Mouse (Mus musculus) liver, adult 2 months (tissue): Measurements from ENCODE around the gene Sh3bp4. TPM values are rescaled to one million over a fixed set of nuclear protein-coding genes. Genes with fewer than 3 reads are reported as not detected.

Experiments used
- DNase-seq: peaks from one replicate; pipeline ENCODE4 v3.0.0-alpha.2; 2011; ENCODE audit warnings: low read depth, low spot score; ENCODE audit errors: extremely low read depth
- H3K27ac ChIP-seq: fragments of 200-500 bp; replicated peaks from 2 replicates; pipeline ENCODE4 v1.5.1; 2012; ENCODE audit warnings: low read depth, mild to moderate bottlenecking, control low read depth, inconsistent platforms, low read length; ENCODE audit not compliant: insufficient read depth
- H3K27me3 ChIP-seq: fragments of 200-500 bp; 2 replicates; pipeline ENCODE4 v1.6.1; 2012; ENCODE audit warnings: mild to moderate bottlenecking, moderate library complexity, low read length, inconsistent platforms; ENCODE audit not compliant: control insufficient read depth, insufficient read depth
- H3K36me3 ChIP-seq: fragments of 200-500 bp; 2 replicates; pipeline ENCODE4 v1.6.1; 2012; ENCODE audit warnings: low read length, inconsistent platforms; ENCODE audit not compliant: control insufficient read depth, insufficient read depth
- H3K4me1 ChIP-seq: fragments of 200-500 bp; 2 replicates; pipeline ENCODE4 v1.6.1; 2011; ENCODE audit warnings: low read length; ENCODE audit not compliant: control insufficient read depth, insufficient read depth
- H3K4me3 ChIP-seq: fragments of 200-500 bp; 2 replicates; pipeline ENCODE4 v1.5.1; 2011; ENCODE audit warnings: low read depth, mild to moderate bottlenecking, control low read depth, low read length, moderate library complexity; ENCODE audit not compliant: insufficient read depth
- H3K79me2 ChIP-seq: fragments of 200-500 bp; 2 replicates; pipeline ENCODE4 v1.6.1; 2012; ENCODE audit warnings: inconsistent platforms, mild to moderate bottlenecking, low read length, moderate library complexity; ENCODE audit not compliant: control insufficient read depth, insufficient read depth
- H3K9ac ChIP-seq: fragments of 200-500 bp; 2 replicates; pipeline ENCODE4 v1.6.1; 2012; ENCODE audit warnings: low read depth, mild to moderate bottlenecking, control low read depth, inconsistent platforms, low read length
- CTCF ChIP-seq: fragments of 200-500 bp; IDR thresholded peaks from 2 replicates; pipeline ENCODE4 v1.5.1; 2011; ENCODE audit warnings: low read depth, low read length, control low read depth
- POLR2A ChIP-seq: fragments of 200-500 bp; IDR thresholded peaks from 2 replicates; pipeline ENCODE4 v1.6.1; 2011; ENCODE audit warnings: low read length, control low read depth; ENCODE audit not compliant: insufficient read depth; ENCODE audit errors: extremely low read depth
- WGBS: fragments of 180-500 bp; shearing (Covaris S2); methylation state at CpG from one replicate; pipeline ENCODE4 v1.1.7; 2018; 5-methylcytosine and 5-hydroxymethylcytosine counted together
- polyA plus RNA-seq: library from polyadenylated mRNA; depleted of rRNA; stranded (reverse); fragments of >200 nt; gene quantifications from 2 replicates; pipeline ENCODE4 v1.2.3, GENCODE M21; 2012
- total RNA-seq: library from RNA; depleted of rRNA; stranded (reverse); fragments of >200 nt; gene quantifications from 2 replicates; pipeline ENCODE4 v1.2.3, GENCODE M21; 2014

Gene Sh3bp4
- total and polyA plus RNA-seq, 2 experiments = 0.45 to 0.46 TPM

DNA sequence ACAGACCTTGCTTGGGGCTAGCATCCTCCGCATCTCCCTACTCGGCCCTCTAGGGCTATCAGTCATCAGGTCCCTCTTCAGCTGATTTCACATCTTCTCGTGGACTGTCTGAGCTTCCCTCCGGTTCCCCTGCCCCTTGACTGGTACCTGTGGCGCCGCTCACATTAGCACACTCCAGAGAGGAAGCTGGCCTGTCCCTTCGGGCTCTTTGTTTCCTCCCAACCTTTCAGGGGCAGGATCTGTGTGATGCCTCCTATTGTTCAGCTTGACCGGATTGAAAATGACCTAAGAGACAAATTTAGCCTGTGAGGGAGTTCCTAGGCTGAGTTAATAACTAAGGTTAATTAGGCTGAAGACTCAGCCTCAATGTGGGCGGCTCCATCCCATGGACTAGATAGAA, 69.9 kb downstream of the Sh3bp4 start:
- Histone ChIP-seq H3K4me1 (no peaks in the 10 kb centered on the region), H3K4me3 (no peak overlapping the region), H3K79me2 (no peaks in the 10 kb centered on the region), H3K27ac (no peak overlapping the region), H3K9ac (no peak overlapping the region), H3K36me3 (no peaks in the 10 kb centered on the region), H3K27me3 (no peaks in the 10 kb centered on the region)
- WGBS = 91% methylated on average over 9 of the region's 9 CpGs
- no peak for DNase-seq
- TF ChIP-seq POLR2A (no peak), CTCF (no peak)

- Histone ChIP-seq H3K79me2 (no peaks in the 10 kb centered on the region), H3K36me3 (no peaks in the 10 kb centered on the region), H3K4me1 (no peaks in the 10 kb centered on the region), H3K27ac (no peak overlapping the region), H3K9ac (no peak overlapping the region), H3K27me3 (no peaks in the 10 kb centered on the region), H3K4me3 (no peak overlapping the region)
- peak; percentile 0 for DNase-seq
- no peak for TF ChIP-seq POLR2A
- TF ChIP-seq CTCF = no peak
- 76% methylated on average over 7 of the region's 7 CpGs for WGBS
Observed at GRCm38 (mm10) chr1:89151071-89151470, 80.9 kb downstream of the Sh3bp4 start.

DNA sequence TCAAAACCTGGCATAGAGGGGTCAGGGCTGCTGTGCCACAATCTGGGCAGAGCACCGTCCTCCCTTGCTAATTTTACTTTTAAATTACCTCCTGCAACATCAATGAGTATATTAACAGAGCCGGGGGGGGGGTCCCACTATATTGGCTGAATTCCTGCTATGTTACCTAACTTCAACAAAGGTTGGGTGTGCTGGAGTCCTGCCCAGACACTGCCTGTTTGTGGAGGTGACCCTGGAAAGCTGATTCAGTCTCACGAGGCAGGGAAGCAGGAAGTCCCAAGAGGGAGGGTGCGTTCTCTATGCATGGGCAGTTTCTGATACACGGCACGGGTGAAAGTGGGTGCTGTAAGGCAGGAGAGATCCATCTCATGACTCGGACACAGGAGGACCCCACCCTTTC, 82.4 kb downstream of the Sh3bp4 start:
- 61% methylated on average over 7 of the region's 7 CpGs for WGBS
- no peak for DNase-seq
- no peak for TF ChIP-seq POLR2A
- TF ChIP-seq CTCF = no peak

DNA sequence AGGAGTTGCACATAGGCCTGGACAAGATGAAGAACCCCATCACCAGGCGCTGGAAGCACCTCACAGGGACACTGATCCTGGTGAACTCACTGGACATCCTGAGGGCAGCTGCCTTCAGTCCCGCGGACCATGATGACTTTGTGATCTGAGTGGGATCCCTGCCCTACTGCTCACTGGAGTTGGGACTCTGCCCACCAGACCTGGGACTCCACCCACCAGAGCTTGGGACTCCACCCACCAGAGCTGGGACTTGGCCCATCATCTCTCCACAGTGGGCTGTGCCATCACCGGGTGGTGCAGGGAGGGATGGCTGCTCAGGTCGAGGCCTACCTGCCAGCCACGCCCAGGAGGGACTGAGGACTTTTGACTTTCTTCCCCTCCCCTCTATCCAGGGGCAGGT, 83.0 kb downstream of the Sh3bp4 start:
- Histone ChIP-seq H3K36me3 (no peaks in the 10 kb centered on the region), H3K27ac (no peak overlapping the region), H3K9ac (no peak overlapping the region), H3K27me3 (no peaks in the 10 kb centered on the region), H3K4me3 (no peak overlapping the region), H3K79me2 (no peaks in the 10 kb centered on the region), H3K4me1 (no peaks in the 10 kb centered on the region)
- no peak for DNase-seq
- 91% methylated on average over 6 of the region's 6 CpGs for WGBS
- no peak for TF ChIP-seq CTCF
- TF ChIP-seq POLR2A = no peak

More for the DNA sequence above, 82.4 kb downstream of the Sh3bp4 start:
- no peak overlapping the region for H3K9ac ChIP-seq
- no peak overlapping the region for H3K4me3 ChIP-seq
- no peak overlapping the region for H3K27ac ChIP-seq
- no peaks in the 10 kb centered on the region for H3K27me3 ChIP-seq
- no peaks in the 10 kb centered on the region for H3K4me1 ChIP-seq
- H3K36me3 ChIP-seq = no peaks in the 10 kb centered on the region
- no peaks in the 10 kb centered on the region for H3K79me2 ChIP-seq

- Histone ChIP-seq H3K79me2 (no peaks in the 10 kb centered on the region), H3K27me3 (no peaks in the 10 kb centered on the region; the same call in 1 of the 2 replicates), H3K4me1 (no peaks in the 10 kb centered on the region), H3K4me3 (no peak overlapping the region), H3K9ac (no peak overlapping the region), H3K27ac (no peak overlapping the region), H3K36me3 (no peaks in the 10 kb centered on the region)
- WGBS = 89% methylated on average over 6 of the region's 6 CpGs
- no peak for DNase-seq
- no peak for TF ChIP-seq CTCF
- no peak for TF ChIP-seq POLR2A
Observed at GRCm38 (mm10) chr1:89163483-89163882, 93.3 kb downstream of the Sh3bp4 start.

DNA sequence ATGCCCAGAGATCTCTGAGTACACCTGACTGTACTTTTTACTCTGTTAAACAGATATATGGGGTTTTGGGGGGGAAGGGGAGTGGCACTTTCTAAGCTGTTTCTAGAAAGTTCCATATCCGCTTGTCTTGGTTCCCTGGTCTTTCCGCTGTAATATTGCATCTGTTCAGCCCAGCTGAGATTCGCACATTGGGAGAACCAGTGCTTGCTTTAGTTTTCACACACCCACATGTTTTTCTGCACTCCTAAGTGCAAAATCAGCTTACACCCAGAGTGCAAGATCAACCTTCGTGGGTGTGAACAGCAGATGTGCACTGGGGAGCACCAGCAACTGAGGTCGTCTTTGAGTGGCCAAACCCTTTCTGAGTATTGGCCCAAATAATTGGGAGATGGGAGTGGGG, 94.1 kb downstream of the Sh3bp4 start:
- H3K4me3 ChIP-seq = no peak overlapping the region
- no peaks in the 10 kb centered on the region for H3K79me2 ChIP-seq
- H3K27ac ChIP-seq = no peak overlapping the region
- no peaks in the 10 kb centered on the region for H3K4me1 ChIP-seq
- no peaks in the 10 kb centered on the region; the same call in 1 of the 2 replicates for H3K27me3 ChIP-seq
- H3K9ac ChIP-seq = no peak overlapping the region
- TF ChIP-seq POLR2A (no peak), CTCF (no peak)
- DNase-seq = no peak
- WGBS = 83% methylated on average over 5 of the region's 5 CpGs
- no peaks in the 10 kb centered on the region for H3K36me3 ChIP-seq

GRCm38 (mm10) chr1:89164685-89165084, 94.5 kb downstream of the Sh3bp4 start:
- no peak overlapping the region for H3K27ac ChIP-seq
- H3K27me3 ChIP-seq = no peaks in the 10 kb centered on the region; the same call in 1 of the 2 replicates
- TF ChIP-seq POLR2A = no peak
- no peak for TF ChIP-seq CTCF
- no peaks in the 10 kb centered on the region for H3K79me2 ChIP-seq
- DNase-seq = no peak
- H3K9ac ChIP-seq = no peak overlapping the region
- H3K4me3 ChIP-seq = no peak overlapping the region
- WGBS = 55% methylated on average over 7 of the region's 7 CpGs
- no peaks in the 10 kb centered on the region for H3K36me3 ChIP-seq
- no peaks in the 10 kb centered on the region for H3K4me1 ChIP-seq
